Mouse (Mus musculus): ENCODE measurements at regions not wholly inside any gene's neighbourhood (a gene's known extent, or its start where the extent isn't known, plus 50 kb on each side); places are given as distances from the start of the nearest gene placed in this dataset.
"Not testable (repeated sequence)": the region's sequence is repeated elsewhere in the genome, so short reads cannot be mapped to it uniquely, and the experiment has no call there.

GRCm38 (mm10) chr14:46575889-46576288 lies 184.5 kb upstream of the Cdkn3 start:
- TF ChIP-seq CTCF (IDR thresholded peaks at IDR 0.05), result no peak
- 73% methylated on average over 4 of the region's 4 CpGs for WGBS
- ATAC-seq (ENCODE audit: low FRiP score), result no peak
- H3K4me3 ChIP-seq (ENCODE audit: low read depth, low read length), result no peak overlapping the region
- H3K9ac ChIP-seq (replicated peaks; ENCODE audit: low read length, poor library complexity, severe bottlenecking), result no peak overlapping the region
- H3K4me2 ChIP-seq (ENCODE audit: low read depth, low read length, poor library complexity, severe bottlenecking), result no peak overlapping the region
- H3K36me3 ChIP-seq (ENCODE audit: insufficient read depth, low read length), result no peaks in the 10 kb centered on the region
- no peaks in the 10 kb centered on the region for H3K4me1 ChIP-seq (ENCODE audit: insufficient read depth, low read length)
- DNase-seq (ENCODE audit: low spot score), result no peak
- no peaks in the 10 kb centered on the region for H3K9me3 ChIP-seq (ENCODE audit: low read length)
- no peak overlapping the region for H3K27ac ChIP-seq (ENCODE audit: low read depth, low read length)
- no peaks in the 10 kb centered on the region for H3K27me3 ChIP-seq (ENCODE audit: insufficient read depth, low read length)

DNA sequence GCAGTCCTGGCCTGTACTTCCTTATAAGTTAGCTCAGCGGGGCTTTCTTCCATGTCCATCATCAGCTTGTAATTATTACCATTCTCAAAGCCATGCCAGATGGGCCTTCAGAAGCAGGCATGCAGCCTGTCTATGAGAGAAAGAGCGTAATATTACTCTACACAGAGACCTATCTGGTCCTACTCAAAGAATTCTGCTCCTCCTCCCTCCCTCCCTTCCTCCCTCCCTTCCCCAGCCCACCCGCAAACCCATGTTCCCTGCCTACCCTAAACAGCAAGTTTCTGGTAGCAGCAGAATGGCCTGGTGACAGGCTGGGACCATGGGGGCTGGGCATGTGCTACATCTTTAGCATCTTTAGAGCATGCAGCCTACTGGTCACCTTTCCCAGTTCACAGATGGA lies 184.9 kb upstream of the Cdkn3 start:
- no peaks in the 10 kb centered on the region for H3K9me3 ChIP-seq (ENCODE audit: low read length)
- ATAC-seq (ENCODE audit: low FRiP score) (no peak), DNase-seq (ENCODE audit: low spot score) (no peak)
- H3K4me1 ChIP-seq (ENCODE audit: insufficient read depth, low read length), result no peaks in the 10 kb centered on the region
- no peak overlapping the region for H3K27ac ChIP-seq (ENCODE audit: low read depth, low read length)
- no peaks in the 10 kb centered on the region for H3K27me3 ChIP-seq (ENCODE audit: insufficient read depth, low read length)
- no peaks in the 10 kb centered on the region for H3K36me3 ChIP-seq (ENCODE audit: insufficient read depth, low read length)
- H3K4me2 ChIP-seq (ENCODE audit: low read depth, low read length, poor library complexity, severe bottlenecking), result no peak overlapping the region
- H3K4me3 ChIP-seq (ENCODE audit: low read depth, low read length), result no peak overlapping the region
- TF ChIP-seq CTCF (IDR thresholded peaks at IDR 0.05), result no peak
- 77% methylated on average over 3 of the region's 3 CpGs for WGBS
- H3K9ac ChIP-seq (replicated peaks; ENCODE audit: low read length, poor library complexity, severe bottlenecking), result no peak overlapping the region

DNA sequence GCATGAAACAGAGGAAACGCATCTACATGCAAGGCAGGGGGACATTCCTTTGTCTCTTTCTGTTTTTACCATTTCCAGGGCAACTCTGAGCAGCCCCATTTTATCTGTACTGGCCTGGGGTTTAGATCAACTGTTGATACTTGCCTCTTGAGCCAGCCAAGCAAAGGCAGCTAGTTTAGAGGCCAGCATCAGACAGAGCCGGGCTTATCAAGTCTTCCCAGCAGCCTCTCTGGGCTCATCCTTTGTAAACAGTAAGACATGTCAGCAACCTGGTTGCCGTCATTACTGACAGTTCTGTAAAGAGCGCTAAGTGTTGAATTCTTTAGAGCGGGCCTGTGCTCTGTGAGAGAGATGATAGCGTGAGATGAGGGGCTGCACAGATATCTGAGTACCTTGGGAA lies 182.9 kb upstream of the Bmp4 start:
- H3K36me3 ChIP-seq (ENCODE audit: insufficient read depth, low read length), result no peaks in the 10 kb centered on the region

GRCm38 (mm10) chr14:46572972-46573371 lies 182.5 kb upstream of the Bmp4 start:
- 74% methylated on average over 2 of the region's 2 CpGs for WGBS

More for the DNA sequence above, 182.9 kb upstream of the Bmp4 start:
- 55% methylated on average over 6 of the region's 6 CpGs for WGBS
- Histone ChIP-seq H3K27me3 (ENCODE audit: insufficient read depth, low read length) (no peaks in the 10 kb centered on the region), H3K4me1 (ENCODE audit: insufficient read depth, low read length) (no peaks in the 10 kb centered on the region), H3K4me3 (ENCODE audit: low read depth, low read length) (no peak overlapping the region), H3K27ac (ENCODE audit: low read depth, low read length) (no peak overlapping the region), H3K9ac (replicated peaks; ENCODE audit: low read length, poor library complexity, severe bottlenecking) (no peak overlapping the region), H3K9me3 (ENCODE audit: low read length) (no peaks in the 10 kb centered on the region), H3K4me2 (ENCODE audit: low read depth, low read length, poor library complexity, severe bottlenecking) (no peak overlapping the region)
- ATAC-seq (ENCODE audit: low FRiP score) (no peak), DNase-seq (ENCODE audit: low spot score) (no peak)
- no peak for TF ChIP-seq CTCF (IDR thresholded peaks at IDR 0.05)

GRCm38 (mm10) chr14:46571841-46572240 lies 181.4 kb upstream of the Bmp4 start:
- Histone ChIP-seq H3K9me3 (ENCODE audit: low read length) (no peaks in the 10 kb centered on the region), H3K9ac (replicated peaks; ENCODE audit: low read length, poor library complexity, severe bottlenecking) (no peak overlapping the region), H3K27me3 (ENCODE audit: insufficient read depth, low read length) (no peaks in the 10 kb centered on the region), H3K4me1 (ENCODE audit: insufficient read depth, low read length) (no peaks in the 10 kb centered on the region), H3K4me2 (ENCODE audit: low read depth, low read length, poor library complexity, severe bottlenecking) (no peak overlapping the region), H3K4me3 (ENCODE audit: low read depth, low read length) (no peak overlapping the region), H3K27ac (ENCODE audit: low read depth, low read length) (no peak overlapping the region), H3K36me3 (ENCODE audit: insufficient read depth, low read length) (no peaks in the 10 kb centered on the region)
- no peak for TF ChIP-seq CTCF (IDR thresholded peaks at IDR 0.05)
- DNase-seq (ENCODE audit: low spot score) (peak; percentile 42), ATAC-seq (ENCODE audit: low FRiP score) (peak; percentile 82)
- 36% methylated on average over 1 of the region's 1 CpGs for WGBS

More at GRCm38 (mm10) chr14:46572972-46573371, 182.5 kb upstream of the Bmp4 start:
- H3K4me1 ChIP-seq (ENCODE audit: insufficient read depth, low read length); H3K9ac ChIP-seq (replicated peaks; ENCODE audit: low read length, poor library complexity, severe bottlenecking); H3K27me3 ChIP-seq (ENCODE audit: insufficient read depth, low read length); H3K4me3 ChIP-seq (ENCODE audit: low read depth, low read length); H3K27ac ChIP-seq (ENCODE audit: low read depth, low read length); H3K4me2 ChIP-seq (ENCODE audit: low read depth, low read length, poor library complexity, severe bottlenecking); ATAC-seq (ENCODE audit: low FRiP score); H3K9me3 ChIP-seq (ENCODE audit: low read length); H3K36me3 ChIP-seq (ENCODE audit: insufficient read depth, low read length); DNase-seq (ENCODE audit: low spot score): not testable (repeated sequence)

- Histone ChIP-seq H3K4me2 (ENCODE audit: low read depth, low read length, poor library complexity, severe bottlenecking) (no peak overlapping the region), H3K27me3 (ENCODE audit: insufficient read depth, low read length) (no peaks in the 10 kb centered on the region), H3K9ac (replicated peaks; ENCODE audit: low read length, poor library complexity, severe bottlenecking) (no peak overlapping the region), H3K9me3 (ENCODE audit: low read length) (no peaks in the 10 kb centered on the region), H3K36me3 (ENCODE audit: insufficient read depth, low read length) (no peaks in the 10 kb centered on the region), H3K27ac (ENCODE audit: low read depth, low read length) (no peak overlapping the region), H3K4me3 (ENCODE audit: low read depth, low read length) (no peak overlapping the region), H3K4me1 (ENCODE audit: insufficient read depth, low read length) (no peaks in the 10 kb centered on the region)
- no peak for ATAC-seq (ENCODE audit: low FRiP score)
- DNase-seq (ENCODE audit: low spot score), result no peak
- TF ChIP-seq CTCF (IDR thresholded peaks at IDR 0.05), result no peak
- WGBS, result 64% methylated on average over 8 of the region's 8 CpGs
Observed at GRCm38 (mm10) chr14:46569273-46569672, 178.8 kb upstream of the Bmp4 start.
